Comparison of ENCODE assay signal across 1 mouse cellular context in the genomic region with DNA sequence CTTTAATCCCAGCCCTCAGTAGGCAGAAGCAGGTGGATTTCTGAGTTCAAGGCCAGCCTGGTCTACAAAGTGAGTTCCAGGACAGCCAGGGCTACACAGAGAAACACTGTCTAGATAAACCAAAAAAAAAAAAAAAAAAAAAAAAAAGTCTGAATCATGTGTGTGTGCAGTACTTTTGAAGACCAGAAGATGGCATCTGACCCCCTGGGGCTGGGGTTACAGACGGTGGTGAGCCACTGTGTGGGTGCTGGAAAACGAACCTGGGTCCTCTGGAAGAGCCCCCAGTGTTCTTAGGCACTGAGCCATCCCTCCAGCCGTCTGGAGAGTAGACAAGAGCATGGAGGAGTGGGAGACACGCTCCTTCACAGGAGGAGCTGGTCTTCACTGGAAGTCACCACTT.
TF ChIP-seq lines count a peak whose summit lies in the region.

No protein-coding gene starts in this region.

TF ChIP-seq in CH12.LX, 34 proteins besides CTCF, POLR2A, EP300 and RAD21:
- TF ChIP-seq ZKSCAN1 (IDR thresholded peaks at IDR 0.05; ENCODE audit: borderline replicate concordance, low read depth, low read length) (no peak), IRF4 (IDR thresholded peaks at IDR 0.05; ENCODE audit: low read depth, low read length) (no peak), MAFK (IDR thresholded peaks at IDR 0.05; ENCODE audit: insufficient replicate concordance, low read length) (no peak), MAZ (IDR thresholded peaks at IDR 0.05; ENCODE audit: low read depth, low read length) (no peak), MAX (IDR thresholded peaks at IDR 0.05; ENCODE audit: low read length) (no peak), ETS1 (conservative IDR thresholded peaks at IDR 0.05; ENCODE audit: low read depth, low read length) (no peak), ZNF384 (IDR thresholded peaks at IDR 0.05; ENCODE audit: low read depth, low read length) (peak; percentile 78), CHD2 (IDR thresholded peaks at IDR 0.05; ENCODE audit: low read length) (no peak)
